Mouse (Mus musculus) hindbrain, embryonic 13.5 days (tissue): ENCODE data around the gene Hnrnpa1. TPM values are rescaled to one million over a fixed set of nuclear protein-coding genes. Genes with fewer than 3 reads are reported as not detected.
"Not testable (repeated sequence)": the region's sequence is repeated elsewhere in the genome, so short reads cannot be mapped to it uniquely, and the experiment has no call there.

Experiments
- ATAC-seq: fragments of 200-750 bp; cut with Nextera tagmentation; 2 replicates; pipeline ENCODE4 v1.8.0; 2017; ENCODE audit warnings: moderate TSS enrichment; ENCODE audit not compliant: low FRiP score
- H3K27ac ChIP-seq: fragments of 300-500 bp; sonication (generic); 2 replicates; pipeline ENCODE4 v1.5.1; 2015; ENCODE audit warnings: inconsistent platforms, mild to moderate bottlenecking, moderate library complexity
- H3K27me3 ChIP-seq: fragments of 300-500 bp; sonication (generic); 2 replicates; pipeline ENCODE4 v1.6.1; 2015; ENCODE audit warnings: mild to moderate bottlenecking, inconsistent platforms
- H3K36me3 ChIP-seq: fragments of 300-500 bp; sonication (generic); 2 replicates; pipeline ENCODE4 v1.6.1; 2015; ENCODE audit warnings: mild to moderate bottlenecking, inconsistent platforms
- H3K4me1 ChIP-seq: fragments of 300-500 bp; sonication (generic); replicated peaks from 2 replicates; pipeline ENCODE4 v1.6.1; 2015; ENCODE audit warnings: inconsistent platforms
- H3K4me2 ChIP-seq: fragments of 300-500 bp; sonication (generic); 2 replicates; pipeline ENCODE4 v1.6.1; 2015; ENCODE audit warnings: inconsistent platforms, mild to moderate bottlenecking, moderate library complexity
- H3K4me3 ChIP-seq: fragments of 300-500 bp; sonication (generic); 2 replicates; pipeline ENCODE4 v1.5.1; 2015; ENCODE audit warnings: mild to moderate bottlenecking, inconsistent platforms
- H3K9ac ChIP-seq: fragments of 300-500 bp; sonication (generic); 2 replicates; pipeline ENCODE4 v1.6.1; 2015; ENCODE audit warnings: mild to moderate bottlenecking, inconsistent platforms
- H3K9me3 ChIP-seq: fragments of 300-500 bp; sonication (generic); 2 replicates; pipeline ENCODE4 v1.6.1; 2016; ENCODE audit warnings: inconsistent platforms
- WGBS: fragments of 180-500 bp; shearing (Covaris S2); methylation state at CpG from one replicate; pipeline ENCODE4 v1.1.7; 2015; 5-methylcytosine and 5-hydroxymethylcytosine counted together
- polyA plus RNA-seq: library from polyadenylated mRNA; unstranded; fragments of >200 nt; fragmentation: Nextera tagmentation; extraction: Ambion mirVana; gene quantifications from 2 replicates; pipeline ENCODE4 v1.2.1, GENCODE M21; 2015

The Hnrnpa1 gene
- polyA plus RNA-seq, 1 experiment from 2014 or later = 901 TPM

DNA sequence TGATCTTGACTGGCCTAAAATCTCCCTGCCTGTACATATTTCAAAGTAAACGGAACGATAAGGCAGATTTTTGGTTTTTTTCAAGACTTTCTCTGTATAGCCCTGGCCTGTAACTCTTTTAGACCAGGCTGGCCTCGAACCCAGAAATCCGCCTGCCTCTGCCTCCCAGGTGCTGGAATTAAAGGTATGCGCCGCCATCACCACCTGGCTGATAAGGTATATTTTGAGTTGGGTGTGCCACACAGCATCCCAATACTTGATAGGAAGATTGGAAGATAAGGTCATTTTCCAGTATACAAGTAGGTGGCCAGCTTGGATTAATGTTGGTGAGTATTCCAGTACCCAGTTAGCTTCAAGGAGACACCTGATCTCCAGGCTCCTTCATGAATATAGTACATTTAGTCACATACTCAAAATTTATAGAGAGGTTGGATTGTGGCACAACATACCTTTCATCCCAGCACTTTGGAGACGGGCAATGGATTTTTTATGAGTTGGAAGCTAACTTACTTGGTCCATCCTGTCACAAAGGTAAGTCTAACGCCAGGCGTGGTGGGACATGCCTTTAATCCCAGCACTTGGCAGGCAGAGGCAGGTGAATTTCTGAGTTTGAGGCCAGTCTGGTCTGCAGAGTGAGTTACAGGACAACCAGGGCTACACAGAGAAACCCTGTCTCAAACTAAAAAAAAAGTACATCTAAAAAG, 7.0 kb downstream of the Hnrnpa1 start:
- H3K9ac ChIP-seq = no peak overlapping the region
- no peaks in the 10 kb centered on the region for H3K9me3 ChIP-seq
- H3K27ac ChIP-seq = no peak overlapping the region
- no peak overlapping the region for H3K4me2 ChIP-seq
- H3K4me1 ChIP-seq = peaks cover 26% of the 10 kb centered on the region
- H3K27me3 ChIP-seq = no peaks in the 10 kb centered on the region
- H3K36me3 ChIP-seq = peaks cover 65% of the 10 kb centered on the region
- H3K4me3 ChIP-seq = no peak overlapping the region
- ATAC-seq = no peak
- 89% methylated on average over 9 of the region's 9 CpGs for WGBS

- ATAC-seq = no peak
These were observed 7.7 kb downstream of the Hnrnpa1 start for GRCm38 (mm10) chr15:103247782-103248400.

GRCm38 (mm10) chr15:103248401-103249313, 8.4 kb downstream of the Hnrnpa1 start:
- ATAC-seq = peak; percentile 40; the same call in 1 of the 2 replicates

More at GRCm38 (mm10) chr15:103247782-103248400, 7.7 kb downstream of the Hnrnpa1 start:
- Histone ChIP-seq H3K27me3 (no peaks in the 10 kb centered on the region), H3K4me2 (no peak overlapping the region), H3K4me1 (peaks cover 19% of the 10 kb centered on the region), H3K9me3 (no peaks in the 10 kb centered on the region), H3K9ac (no peak overlapping the region), H3K4me3 (no peak overlapping the region), H3K27ac (no peak overlapping the region), H3K36me3 (peaks cover 58% of the 10 kb centered on the region)

DNA sequence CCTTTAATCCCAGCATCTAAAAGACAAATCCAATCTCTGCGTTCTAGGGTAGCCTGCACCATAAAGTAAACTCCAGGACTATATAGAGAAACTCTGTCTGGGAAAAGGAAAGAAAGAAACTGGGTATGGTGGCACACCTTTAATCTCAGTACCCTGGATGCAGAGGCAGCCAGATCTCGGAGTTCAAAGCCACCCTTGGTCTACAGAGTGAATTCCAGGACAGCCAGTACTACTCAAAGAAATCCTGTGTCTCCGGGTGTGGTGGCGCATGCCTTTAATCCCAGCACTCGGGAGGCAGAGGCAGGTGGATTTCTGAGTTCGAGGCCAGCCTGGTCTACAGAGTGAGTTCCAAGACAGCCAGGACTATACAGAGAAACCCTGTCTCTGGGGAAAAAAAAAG, 9.3 kb downstream of the Hnrnpa1 start:
- not testable (repeated sequence) for H3K27me3 ChIP-seq, H3K4me2 ChIP-seq, H3K27ac ChIP-seq, H3K9me3 ChIP-seq, H3K4me3 ChIP-seq, ATAC-seq, H3K4me1 ChIP-seq, H3K9ac ChIP-seq
- H3K36me3 ChIP-seq = peaks cover 46% of the 10 kb centered on the region
- WGBS = 92% methylated on average over 6 of the region's 6 CpGs

More at GRCm38 (mm10) chr15:103248401-103249313, 8.4 kb downstream of the Hnrnpa1 start:
- H3K9me3 ChIP-seq = no peaks in the 10 kb centered on the region
- no peak overlapping the region for H3K4me2 ChIP-seq
- H3K4me3 ChIP-seq = no peak overlapping the region
- H3K27me3 ChIP-seq = no peaks in the 10 kb centered on the region
- H3K27ac ChIP-seq = 0 out of 2 replicates have a peak overlapping the region, but pooled peaks have one; percentile 12
- H3K9ac ChIP-seq = no peak overlapping the region
- WGBS = 82% methylated on average over 28 of the region's 28 CpGs
- H3K36me3 ChIP-seq = peaks cover 51% of the 10 kb centered on the region
- H3K4me1 ChIP-seq = peaks cover 12% of the 10 kb centered on the region

DNA sequence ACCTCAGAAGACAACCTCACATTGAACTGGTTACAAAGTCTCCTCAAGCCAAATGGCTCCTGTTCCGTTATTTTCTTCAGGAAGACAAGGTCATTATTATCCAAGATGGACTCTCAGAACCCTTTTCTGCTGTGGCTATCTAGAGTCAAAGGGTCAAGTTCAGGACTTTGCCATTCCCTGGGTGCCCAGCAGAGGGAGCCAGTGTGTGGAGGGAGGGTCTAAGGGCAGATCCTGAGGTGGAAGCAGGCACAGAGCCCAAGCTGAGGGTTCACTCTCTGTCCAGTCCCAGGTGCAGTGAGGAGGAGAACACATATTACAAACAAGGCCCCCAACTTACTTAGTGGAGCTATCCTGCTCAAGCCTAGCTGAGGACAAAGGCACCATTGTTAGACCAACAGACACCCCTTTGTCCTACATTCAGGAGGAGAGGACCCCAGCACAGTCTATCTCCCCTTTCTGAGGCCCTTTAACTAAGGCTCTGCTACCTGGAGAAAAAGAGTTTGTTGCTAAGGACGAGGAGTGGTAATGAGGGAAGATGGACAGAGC, 10.0 kb downstream of the Hnrnpa1 start:
- no peak overlapping the region for H3K9ac ChIP-seq
- H3K4me3 ChIP-seq = no peak overlapping the region
- peaks cover 13% of the 10 kb centered on the region for H3K4me1 ChIP-seq
- ATAC-seq = no peak
- 0 out of 2 replicates have a peak overlapping the region, but pooled peaks have one; percentile 23 for H3K27ac ChIP-seq
- H3K4me2 ChIP-seq = no peak overlapping the region
- WGBS = 34% methylated on average over 2 of the region's 2 CpGs
- peaks cover 41% of the 10 kb centered on the region for H3K36me3 ChIP-seq
- H3K9me3 ChIP-seq = no peaks in the 10 kb centered on the region
- peaks cover 16% of the 10 kb centered on the region for H3K27me3 ChIP-seq

GRCm38 (mm10) chr15:103251595-103251994, 11.4 kb downstream of the Hnrnpa1 start:
- H3K4me3 ChIP-seq = no peak overlapping the region
- peaks cover 15% of the 10 kb centered on the region for H3K4me1 ChIP-seq
- H3K4me2 ChIP-seq = no peak overlapping the region
- H3K9ac ChIP-seq = no peak overlapping the region
- WGBS = 93% methylated on average over 1 of the region's 1 CpGs
- no peaks in the 10 kb centered on the region for H3K9me3 ChIP-seq
- peaks cover 29% of the 10 kb centered on the region for H3K36me3 ChIP-seq
- peaks cover 24% of the 10 kb centered on the region for H3K27me3 ChIP-seq
- no peak overlapping the region for H3K27ac ChIP-seq
- no peak for ATAC-seq

GRCm38 (mm10) chr15:103252660-103253059, 12.4 kb downstream of the Hnrnpa1 start:
- Histone ChIP-seq H3K9ac (no peak overlapping the region), H3K4me3 (no peak overlapping the region), H3K4me2 (no peak overlapping the region), H3K27ac (no peak overlapping the region), H3K36me3 (peaks cover 18% of the 10 kb centered on the region), H3K4me1 (peaks cover 15% of the 10 kb centered on the region), H3K27me3 (peaks cover 29% of the 10 kb centered on the region), H3K9me3 (no peaks in the 10 kb centered on the region)
- no peak for ATAC-seq
- WGBS = 86% methylated on average over 3 of the region's 3 CpGs

DNA sequence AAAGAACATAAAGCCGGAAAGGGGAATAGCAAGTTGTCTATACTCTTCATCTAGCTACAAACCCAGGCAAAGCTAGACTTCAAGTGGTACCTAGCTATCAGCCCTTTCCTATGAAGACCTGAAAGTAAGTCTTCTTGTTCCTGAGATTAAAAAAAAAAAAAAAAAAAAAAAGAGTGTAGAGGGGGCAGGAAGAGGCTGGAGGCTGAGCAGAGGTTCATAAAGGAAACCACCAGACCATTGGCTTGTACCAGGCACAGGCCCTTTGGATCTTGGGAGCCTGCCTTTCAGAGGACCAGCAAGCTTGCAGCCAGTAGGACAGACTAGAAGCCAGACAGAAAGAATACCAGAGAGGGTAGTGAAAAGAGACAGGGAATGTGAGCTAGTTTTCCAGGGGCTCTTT, 13.1 kb downstream of the Hnrnpa1 start:
- Histone ChIP-seq H3K4me3 (no peak overlapping the region), H3K4me1 (peaks cover 17% of the 10 kb centered on the region), H3K9ac (no peak overlapping the region), H3K27ac (no peak overlapping the region), H3K27me3 (peaks cover 36% of the 10 kb centered on the region), H3K36me3 (peaks cover 11% of the 10 kb centered on the region), H3K4me2 (no peak overlapping the region), H3K9me3 (no peaks in the 10 kb centered on the region)
- 100% methylated on average over 1 of the region's 1 CpGs for WGBS
- ATAC-seq = no peak

GRCm38 (mm10) chr15:103255169-103255568, 14.9 kb downstream of the Hnrnpa1 start:
- peak; percentile 70 for ATAC-seq
- peaks cover 38% of the 10 kb centered on the region for H3K27me3 ChIP-seq

DNA sequence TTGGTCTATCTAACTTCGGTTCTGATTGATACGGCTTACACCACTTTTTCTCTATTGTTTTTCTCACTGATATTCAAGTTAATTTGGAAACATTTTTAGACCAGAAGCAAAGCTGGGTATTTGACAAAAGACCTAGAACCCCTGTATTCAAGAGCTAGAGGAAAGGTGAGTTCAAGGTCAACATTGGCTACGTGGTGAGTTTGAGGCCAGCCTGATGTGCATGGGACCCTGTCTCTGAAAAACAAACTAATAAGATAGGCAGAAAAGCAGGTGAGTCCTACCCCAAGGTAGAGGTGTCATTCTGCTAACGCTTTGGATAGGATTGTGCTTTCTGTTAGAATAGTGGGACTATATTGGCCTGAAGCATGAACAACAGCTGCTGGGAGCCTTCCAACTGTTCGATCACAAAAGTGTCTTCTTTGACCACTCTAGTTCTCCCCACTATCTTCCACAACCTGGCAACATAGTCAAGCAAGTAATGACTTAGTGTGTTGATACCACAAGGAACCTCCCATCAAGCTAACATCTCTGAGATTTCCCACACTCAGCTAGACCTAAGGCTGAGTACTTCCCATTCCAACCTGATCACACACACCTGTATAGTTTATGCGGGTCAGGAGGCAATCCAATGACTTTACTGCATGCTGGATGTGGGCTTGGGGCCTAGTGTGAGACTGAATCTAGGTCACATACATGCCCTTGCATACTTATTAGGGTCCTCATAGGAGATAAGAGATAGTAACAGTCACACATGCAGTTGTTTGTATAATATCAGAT, 16.2 kb downstream of the Hnrnpa1 start:
- no peaks in the 10 kb centered on the region for H3K36me3 ChIP-seq
- no peaks in the 10 kb centered on the region for H3K9me3 ChIP-seq
- no peak overlapping the region for H3K9ac ChIP-seq
- no peak overlapping the region for H3K27ac ChIP-seq
- no peak overlapping the region for H3K4me3 ChIP-seq
- WGBS = 90% methylated on average over 6 of the region's 6 CpGs
- ATAC-seq = no peak
- peaks cover 16% of the 10 kb centered on the region for H3K4me1 ChIP-seq
- peaks cover 38% of the 10 kb centered on the region for H3K27me3 ChIP-seq
- H3K4me2 ChIP-seq = no peak overlapping the region

More at GRCm38 (mm10) chr15:103255169-103255568, 14.9 kb downstream of the Hnrnpa1 start:
- Histone ChIP-seq H3K4me2 (peak overlapping the region; percentile 62), H3K27ac (no peak overlapping the region), H3K9ac (peak overlapping the region; percentile 68), H3K4me1 (peaks cover 19% of the 10 kb centered on the region), H3K4me3 (peak overlapping the region; percentile 32), H3K9me3 (no peaks in the 10 kb centered on the region), H3K36me3 (no peaks in the 10 kb centered on the region)
- WGBS = 2% methylated on average over 25 of the region's 25 CpGs
